Mouse (Mus musculus) hindbrain, embryonic 14.5 days (tissue): ENCODE data around the gene Pipox. TPM values are rescaled to one million over a fixed set of nuclear protein-coding genes. Genes with fewer than 3 reads are reported as not detected.
A peak's percentile ranks its signal among the peaks of the same experiment; 100 is the strongest.

Source experiments
- ATAC-seq: fragments of 200-750 bp; cut with Nextera tagmentation; 2 replicates; pipeline ENCODE4 v1.8.0; 2017; ENCODE audit warnings: moderate number of reproducible peaks, mild to moderate bottlenecking, moderate TSS enrichment, moderate library complexity; ENCODE audit not compliant: low FRiP score
- DNase-seq: peaks from one replicate; pipeline ENCODE4 v3.0.0-alpha.2; 2015; ENCODE audit warnings: low spot score
- H3K27ac ChIP-seq: fragments of 300-500 bp; sonication (generic); 2 replicates; pipeline ENCODE4 v1.5.1; 2014; ENCODE audit warnings: mild to moderate bottlenecking, moderate library complexity
- H3K27me3 ChIP-seq: fragments of 300-500 bp; sonication (generic); 2 replicates; pipeline ENCODE4 v1.6.1; 2014; ENCODE audit warnings: mild to moderate bottlenecking, low read length, mixed read lengths; ENCODE audit not compliant: control insufficient read depth, insufficient read depth
- H3K36me3 ChIP-seq: fragments of 300-500 bp; sonication (generic); replicated peaks from 2 replicates; pipeline ENCODE4 v1.6.1; 2014; ENCODE audit not compliant: control insufficient read depth, insufficient read depth
- H3K4me1 ChIP-seq: fragments of 300-500 bp; sonication (generic); replicated peaks from 2 replicates; pipeline ENCODE4 v1.6.1; 2014; ENCODE audit warnings: antibody characterized with exemption, low read length, mixed read lengths; ENCODE audit not compliant: control insufficient read depth, insufficient read depth
- H3K4me2 ChIP-seq: fragments of 300-500 bp; sonication (generic); replicated peaks from 2 replicates; pipeline ENCODE4 v1.6.1; 2014; ENCODE audit warnings: mild to moderate bottlenecking, moderate library complexity
- H3K4me3 ChIP-seq: fragments of 300-500 bp; sonication (generic); replicated peaks from 2 replicates; pipeline ENCODE4 v1.5.1; 2014; ENCODE audit warnings: mild to moderate bottlenecking, low read length
- H3K9ac ChIP-seq: fragments of 300-500 bp; sonication (generic); 2 replicates; pipeline ENCODE4 v1.6.1; 2014
- H3K9me3 ChIP-seq: fragments of 300-500 bp; sonication (generic); 2 replicates; pipeline ENCODE4 v1.6.1; 2016; ENCODE audit warnings: low read length; ENCODE audit not compliant: control insufficient read depth
- WGBS: fragments of 180-500 bp; shearing (Covaris S2); extraction: QIAGEN DNeasy Blood & Tissue Kit; methylation state at CpG from one replicate; pipeline ENCODE4 v1.1.7; 2014; 5-methylcytosine and 5-hydroxymethylcytosine counted together
- polyA plus RNA-seq: library from polyadenylated mRNA; unstranded; fragments of >200 nt; fragmentation: Nextera tagmentation; extraction: Ambion mirVana; gene quantifications from 2 replicates; pipeline ENCODE4 v1.2.1, GENCODE M21; 2014

The Pipox gene
- polyA plus RNA-seq, 1 experiment from 2014 or later, result 2.8 TPM

DNA sequence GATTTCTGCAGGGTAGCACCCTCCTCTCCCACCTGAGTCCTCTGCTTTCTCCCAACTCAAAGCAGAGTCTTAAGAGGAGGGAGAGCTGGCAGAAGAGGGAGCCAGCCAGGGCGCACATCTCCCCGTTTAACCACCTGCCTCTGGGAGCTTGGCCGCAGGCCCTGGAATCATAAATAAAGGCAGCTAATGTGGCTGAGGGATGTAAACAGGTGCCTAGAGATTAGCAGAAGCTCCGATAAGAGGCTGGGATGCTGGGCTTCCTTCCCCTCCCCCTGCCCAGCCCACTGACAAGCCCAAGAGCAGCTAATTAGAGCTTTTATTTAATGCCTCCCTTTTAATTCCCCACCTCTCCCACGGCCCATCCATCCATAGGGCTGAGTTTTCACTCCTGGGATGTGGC lies 45.8 kb downstream of the Pipox start:
- ATAC-seq (no peak), DNase-seq (no peak)
- Histone ChIP-seq H3K4me3 (no peak overlapping the region), H3K4me1 (peaks cover 64% of the 10 kb centered on the region), H3K36me3 (peaks cover 77% of the 10 kb centered on the region), H3K9ac (peak overlapping the region; percentile 28), H3K27me3 (no peaks in the 10 kb centered on the region), H3K4me2 (no peak overlapping the region), H3K27ac (peak overlapping the region; percentile 61), H3K9me3 (no peaks in the 10 kb centered on the region)
- WGBS, result 28% methylated on average over 5 of the region's 5 CpGs

DNA sequence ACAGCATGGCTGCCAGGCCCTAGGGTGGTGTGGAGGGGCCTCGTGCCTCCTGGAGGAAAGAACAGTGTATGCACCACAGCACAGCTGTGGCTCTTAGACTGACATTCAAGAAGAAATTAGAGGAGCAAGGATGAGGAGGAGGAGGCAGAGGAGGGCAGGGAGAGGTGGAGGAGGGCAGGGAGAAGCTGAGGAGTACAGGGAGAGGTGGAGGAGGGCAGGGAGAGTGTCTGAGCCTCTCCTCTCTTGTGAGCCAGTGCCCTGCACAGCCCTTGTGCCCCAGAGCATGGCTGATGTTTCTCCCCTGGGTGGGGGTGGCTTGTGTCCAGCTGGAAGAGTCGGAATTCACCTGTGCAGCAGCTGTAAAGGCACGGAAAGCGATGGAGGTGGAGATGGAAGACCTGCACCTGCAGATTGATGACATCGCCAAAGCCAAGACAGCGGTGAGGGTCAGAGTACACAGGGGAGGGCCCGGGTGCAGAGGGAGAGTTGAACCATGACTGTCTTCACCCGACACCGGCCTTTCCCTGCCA lies 46.2 kb downstream of the Pipox start:
- Histone ChIP-seq H3K4me3 (no peak overlapping the region), H3K9me3 (no peaks in the 10 kb centered on the region), H3K4me2 (no peak overlapping the region), H3K9ac (peak overlapping the region; percentile 28; the same call in 1 of the 2 replicates), H3K27ac (peak overlapping the region; percentile 61), H3K4me1 (peaks cover 64% of the 10 kb centered on the region), H3K36me3 (peaks cover 77% of the 10 kb centered on the region), H3K27me3 (no peaks in the 10 kb centered on the region)
- ATAC-seq (no peak), DNase-seq (no peak)
- WGBS, result 56% methylated on average over 9 of the region's 9 CpGs

DNA sequence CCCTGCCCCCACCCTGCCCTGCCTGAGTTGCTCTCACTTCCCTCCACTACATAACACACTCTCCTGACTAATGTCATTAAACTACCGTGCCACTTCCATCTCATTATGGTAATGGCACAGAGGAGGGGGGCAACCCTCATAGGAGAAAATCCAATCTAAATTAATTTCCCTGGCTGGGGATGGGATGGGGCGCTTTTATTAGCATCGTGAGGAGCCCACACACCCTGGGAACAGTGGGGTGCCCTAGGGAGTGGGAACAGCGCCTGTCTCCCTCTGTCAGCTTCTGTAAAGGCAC lies 50.0 kb downstream of the Pipox start:
- DNase-seq (no peak), ATAC-seq (peak; percentile 47; the same call in 1 of the 2 replicates)
- Histone ChIP-seq H3K4me2 (no peak overlapping the region), H3K9me3 (no peaks in the 10 kb centered on the region), H3K27ac (peak overlapping the region; percentile 53; the same call in 1 of the 2 replicates), H3K4me1 (peaks cover 32% of the 10 kb centered on the region), H3K9ac (no peak overlapping the region), H3K36me3 (peaks cover 85% of the 10 kb centered on the region), H3K27me3 (no peaks in the 10 kb centered on the region), H3K4me3 (no peak overlapping the region)
- 26% methylated on average over 4 of the region's 4 CpGs for WGBS

DNA sequence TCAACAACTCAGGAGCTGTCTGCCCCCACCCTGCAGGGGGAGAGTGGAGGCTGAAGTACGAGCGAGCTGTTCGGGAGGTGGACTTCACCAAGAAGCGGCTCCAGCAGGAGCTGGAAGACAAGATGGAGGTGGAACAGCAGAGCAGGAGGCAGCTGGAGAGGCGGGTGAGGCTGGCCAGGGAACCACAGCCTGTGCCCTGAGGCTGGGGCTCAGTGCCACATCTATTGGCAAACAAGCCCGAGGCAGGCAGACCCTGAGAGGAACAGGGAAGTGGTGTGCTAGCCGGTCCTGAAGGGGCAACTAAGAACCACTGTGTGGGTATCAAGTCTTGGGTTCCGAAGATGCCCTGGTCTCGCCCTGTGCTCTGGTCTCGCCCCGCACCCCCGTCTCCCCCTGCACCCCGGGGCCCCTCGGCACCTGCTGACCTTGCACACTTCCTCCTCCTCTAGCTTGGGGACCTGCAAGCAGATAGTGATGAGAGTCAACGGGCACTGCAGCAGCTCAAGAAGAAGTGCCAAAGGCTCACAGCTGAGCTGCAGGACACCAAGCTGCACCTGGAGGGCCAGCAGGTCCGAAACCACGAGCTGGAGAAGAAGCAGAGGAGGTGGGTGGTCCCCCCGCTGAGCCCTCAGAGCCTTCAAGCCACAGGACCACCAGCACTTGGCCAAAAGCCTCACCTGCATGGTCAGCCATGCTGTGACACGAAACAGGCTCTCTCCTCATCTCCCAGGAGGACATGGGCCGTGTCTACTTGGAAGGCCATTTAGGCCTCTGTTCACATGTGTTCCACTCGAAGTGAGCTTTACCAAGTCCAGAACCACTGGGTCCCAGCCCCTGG lies 50.6 kb downstream of the Pipox start:
- Histone ChIP-seq H3K9ac (no peak overlapping the region), H3K9me3 (no peaks in the 10 kb centered on the region), H3K4me1 (peaks cover 26% of the 10 kb centered on the region), H3K27ac (peak overlapping the region; percentile 57), H3K4me3 (no peak overlapping the region), H3K36me3 (peaks cover 86% of the 10 kb centered on the region), H3K4me2 (no peak overlapping the region), H3K27me3 (no peaks in the 10 kb centered on the region)
- 83% methylated on average over 21 of the region's 21 CpGs for WGBS
- ATAC-seq (no peak), DNase-seq (no peak)

DNA sequence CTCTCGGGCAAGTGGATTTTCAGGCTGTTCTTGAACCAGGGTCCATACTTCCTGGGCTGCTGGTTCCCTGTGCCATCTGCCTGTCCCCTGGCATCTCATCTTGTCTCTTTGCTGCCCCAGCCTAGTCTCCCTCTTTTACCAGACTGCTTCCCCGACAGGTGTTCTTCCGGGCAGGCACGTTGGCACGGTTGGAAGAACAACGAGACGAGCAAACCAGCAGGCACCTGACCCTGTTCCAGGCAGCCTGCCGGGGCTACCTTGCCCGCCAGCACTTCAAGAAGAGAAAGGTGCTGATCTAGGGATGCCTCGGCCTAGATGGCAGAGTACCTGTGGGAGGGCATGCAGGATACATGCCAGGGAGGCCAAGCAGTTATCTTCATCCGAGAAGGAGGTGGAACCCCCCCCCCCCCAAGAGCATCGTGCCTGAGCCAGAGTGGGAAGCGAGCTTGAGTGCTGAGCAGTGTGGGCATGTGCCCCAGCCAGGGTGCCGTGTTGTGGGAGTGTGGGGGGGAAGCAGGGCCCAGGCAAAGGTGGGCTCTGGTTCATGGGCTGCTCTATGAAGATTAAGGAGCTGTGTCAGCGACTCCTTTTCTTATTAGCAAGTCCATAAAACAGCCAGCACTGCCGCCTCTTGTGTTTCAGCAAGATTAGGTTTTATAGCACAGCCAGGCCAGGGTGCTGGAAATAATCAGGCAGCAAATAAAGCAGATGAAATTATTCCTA lies 53.2 kb downstream of the Pipox start:
- H3K4me3 ChIP-seq, result no peak overlapping the region
- whole genome bisulfite sequencing, result 82% methylated on average over 16 of the region's 16 CpGs
- H3K4me1 ChIP-seq, result peaks cover 13% of the 10 kb centered on the region; the same call in 1 of the 2 replicates
- H3K4me2 ChIP-seq, result no peak overlapping the region
- peaks cover 84% of the 10 kb centered on the region for H3K36me3 ChIP-seq
- H3K9me3 ChIP-seq, result no peaks in the 10 kb centered on the region
- no peak for ATAC-seq
- H3K9ac ChIP-seq, result no peak overlapping the region
- H3K27ac ChIP-seq, result peak overlapping the region; percentile 67
- no peak for DNase-seq
- no peaks in the 10 kb centered on the region for H3K27me3 ChIP-seq

DNA sequence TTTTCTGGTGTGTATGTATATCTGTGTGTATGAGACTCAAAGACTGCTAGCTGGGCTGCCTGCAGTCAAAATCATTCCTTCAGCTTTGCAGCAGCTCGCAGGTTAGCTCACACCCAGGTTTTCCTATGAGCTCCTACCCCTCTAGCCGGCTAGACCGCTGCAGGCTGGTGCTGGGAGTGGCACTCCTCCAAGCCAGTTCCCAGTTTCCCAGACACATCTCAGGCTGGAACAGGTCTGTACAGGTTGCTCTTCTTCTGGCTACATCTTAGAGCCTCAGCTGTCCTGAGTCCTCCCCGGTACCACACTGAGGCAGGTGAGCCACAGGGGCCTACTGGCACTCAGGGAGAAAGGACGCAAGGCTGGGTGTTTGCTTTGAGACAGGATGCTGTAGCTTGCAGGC lies 56.0 kb downstream of the Pipox start:
- ATAC-seq (no peak), DNase-seq (no peak)
- H3K4me2 ChIP-seq, result no peak overlapping the region
- no peak overlapping the region for H3K27ac ChIP-seq
- WGBS, result 85% methylated on average over 5 of the region's 5 CpGs
- H3K9ac ChIP-seq, result no peak overlapping the region
- H3K27me3 ChIP-seq, result no peaks in the 10 kb centered on the region
- H3K4me3 ChIP-seq, result no peak overlapping the region
- H3K36me3 ChIP-seq, result peaks cover 84% of the 10 kb centered on the region
- no peaks in the 10 kb centered on the region for H3K9me3 ChIP-seq
- no peaks in the 10 kb centered on the region for H3K4me1 ChIP-seq

DNA sequence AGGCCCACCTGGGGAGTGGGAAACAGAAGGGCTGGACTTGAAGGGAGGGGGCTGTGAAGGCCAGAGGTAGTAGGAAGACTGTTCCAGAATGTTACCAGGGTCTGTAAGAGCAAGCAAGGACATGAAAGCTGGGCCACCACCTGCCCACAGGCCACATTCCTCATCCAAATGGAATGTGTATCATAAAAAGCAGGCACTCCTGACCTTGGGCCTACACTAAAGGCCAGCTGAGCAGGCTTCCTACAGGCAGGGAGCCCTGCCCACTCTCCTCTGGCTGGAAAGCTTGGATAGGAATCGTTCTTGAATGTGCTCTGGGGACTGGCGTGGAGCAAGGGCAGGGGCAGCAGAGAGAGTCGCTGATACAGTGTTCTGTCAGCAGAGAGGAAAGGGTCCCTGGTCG lies 57.1 kb downstream of the Pipox start:
- H3K9ac ChIP-seq, result no peak overlapping the region
- H3K36me3 ChIP-seq, result peaks cover 83% of the 10 kb centered on the region
- no peak for DNase-seq
- H3K4me2 ChIP-seq, result no peak overlapping the region
- WGBS, result 70% methylated on average over 4 of the region's 4 CpGs
- no peaks in the 10 kb centered on the region for H3K27me3 ChIP-seq
- no peaks in the 10 kb centered on the region for H3K9me3 ChIP-seq
- ATAC-seq, result no peak
- H3K4me3 ChIP-seq, result no peak overlapping the region
- H3K27ac ChIP-seq, result no peak overlapping the region
- H3K4me1 ChIP-seq, result no peaks in the 10 kb centered on the region

DNA sequence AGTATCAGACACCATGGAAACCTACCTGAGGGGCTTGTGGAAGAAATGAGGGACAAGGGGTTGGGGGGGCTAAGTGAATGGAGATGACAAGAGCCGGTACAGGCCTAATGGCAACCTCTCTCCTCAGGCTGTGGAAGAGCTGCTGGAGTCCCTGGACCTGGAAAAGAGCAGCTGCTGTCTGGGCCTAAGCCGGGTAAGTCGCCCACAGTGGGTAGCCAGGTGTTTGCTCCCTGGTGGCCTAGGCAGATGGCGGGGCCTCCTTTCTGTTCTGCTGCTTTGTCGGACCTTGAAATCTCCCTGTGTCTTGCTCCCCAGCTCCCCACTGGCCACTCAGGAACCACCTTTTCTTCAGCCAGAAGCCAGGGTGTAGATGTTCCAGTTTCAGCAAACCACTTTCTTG lies 57.6 kb downstream of the Pipox start:
- Histone ChIP-seq H3K4me1 (no peaks in the 10 kb centered on the region), H3K27ac (no peak overlapping the region), H3K4me2 (no peak overlapping the region), H3K9me3 (no peaks in the 10 kb centered on the region), H3K27me3 (no peaks in the 10 kb centered on the region), H3K4me3 (no peak overlapping the region), H3K36me3 (peaks cover 78% of the 10 kb centered on the region), H3K9ac (no peak overlapping the region)
- WGBS, result 66% methylated on average over 5 of the region's 5 CpGs
- DNase-seq (no peak), ATAC-seq (no peak)

DNA sequence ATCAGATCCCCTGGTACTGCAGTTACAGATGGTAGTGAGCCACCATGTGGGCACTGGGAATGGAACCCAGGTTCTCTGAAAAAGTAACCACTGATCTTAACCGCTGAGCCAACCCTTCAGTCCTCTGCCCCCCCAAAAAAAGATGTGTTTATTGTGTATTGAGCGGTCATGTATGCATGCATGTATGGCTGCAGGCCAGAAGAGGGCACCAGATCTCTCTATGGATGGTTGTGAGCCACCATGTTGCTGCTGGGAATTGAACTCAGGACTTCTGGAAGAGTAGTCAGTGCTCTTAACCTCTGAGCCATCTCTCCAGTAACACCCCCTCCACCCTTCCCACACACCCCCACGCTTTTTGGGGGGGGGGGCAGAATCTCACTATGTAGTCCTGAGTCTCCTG lies 58.8 kb downstream of the Pipox start:
- peaks cover 77% of the 10 kb centered on the region for H3K36me3 ChIP-seq
- no peak overlapping the region for H3K4me3 ChIP-seq
- ATAC-seq, result no peak
- no peak for DNase-seq
- peaks cover 9% of the 10 kb centered on the region; the same call in 1 of the 2 replicates for H3K4me1 ChIP-seq
- H3K27me3 ChIP-seq, result no peaks in the 10 kb centered on the region
- H3K4me2 ChIP-seq, result no peak overlapping the region
- WGBS, result 86% methylated on average over 3 of the region's 3 CpGs
- no peak overlapping the region for H3K9ac ChIP-seq
- no peaks in the 10 kb centered on the region for H3K9me3 ChIP-seq
- no peak overlapping the region for H3K27ac ChIP-seq
